Mouse (Mus musculus) right cerebral cortex, postnatal 10 days (tissue): ENCODE data around the gene Gm10638.

ENCODE experiments used
- DNase-seq, 2 experiments: peaks; one replicate each; pipeline ENCODE4 v3.0.0; 2021; ENCODE audit warnings: low spot score in 2 of 2

Gene Gm10638

GRCm38 (mm10) chr8:86789576-86789975 is 44.1 kb downstream of the Gm10638 start:
- no peak for DNase-seq

GRCm38 (mm10) chr8:86791542-86791941 is 46.0 kb downstream of the Gm10638 start:
- DNase-seq, result no peak

DNA sequence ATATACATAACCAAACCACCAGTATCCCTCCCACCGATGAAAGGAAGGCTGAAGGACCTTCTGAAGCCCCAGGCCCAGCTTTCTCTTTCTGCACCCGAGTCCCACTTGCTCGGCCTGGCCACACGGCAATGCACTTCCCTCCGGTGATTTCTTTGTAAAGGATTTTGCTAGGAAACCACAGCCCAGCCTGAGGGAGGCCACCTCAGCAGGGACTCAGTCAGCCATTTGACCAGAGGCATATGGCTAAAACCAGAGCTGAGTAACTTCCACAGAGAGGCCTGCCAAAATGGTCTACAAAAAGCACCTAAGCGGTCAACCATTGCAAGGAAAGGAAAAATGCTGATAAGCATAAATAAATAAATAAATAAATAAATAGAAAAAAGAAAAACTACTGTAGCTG is 49.2 kb downstream of the Gm10638 start:
- no peak for DNase-seq
